Mouse (Mus musculus): ENCODE data around the gene Trem1.

GRCm38 (mm10) chr17:48249039-48249438, 16.5 kb downstream of the Trem1 start:
- TF ChIP-seq CTCF (IDR thresholded peaks at IDR 0.05; ENCODE audit: borderline replicate concordance, insufficient read depth, low read depth, low read length) (no peak), POLR2A (IDR thresholded peaks at IDR 0.05; ENCODE audit: borderline replicate concordance, insufficient read depth, low read length) (no peak)

Measured in cerebellum, adult 2 months (tissue).